Comparison of ENCODE assay signal across 18 mouse cellular contexts in the genomic region with DNA sequence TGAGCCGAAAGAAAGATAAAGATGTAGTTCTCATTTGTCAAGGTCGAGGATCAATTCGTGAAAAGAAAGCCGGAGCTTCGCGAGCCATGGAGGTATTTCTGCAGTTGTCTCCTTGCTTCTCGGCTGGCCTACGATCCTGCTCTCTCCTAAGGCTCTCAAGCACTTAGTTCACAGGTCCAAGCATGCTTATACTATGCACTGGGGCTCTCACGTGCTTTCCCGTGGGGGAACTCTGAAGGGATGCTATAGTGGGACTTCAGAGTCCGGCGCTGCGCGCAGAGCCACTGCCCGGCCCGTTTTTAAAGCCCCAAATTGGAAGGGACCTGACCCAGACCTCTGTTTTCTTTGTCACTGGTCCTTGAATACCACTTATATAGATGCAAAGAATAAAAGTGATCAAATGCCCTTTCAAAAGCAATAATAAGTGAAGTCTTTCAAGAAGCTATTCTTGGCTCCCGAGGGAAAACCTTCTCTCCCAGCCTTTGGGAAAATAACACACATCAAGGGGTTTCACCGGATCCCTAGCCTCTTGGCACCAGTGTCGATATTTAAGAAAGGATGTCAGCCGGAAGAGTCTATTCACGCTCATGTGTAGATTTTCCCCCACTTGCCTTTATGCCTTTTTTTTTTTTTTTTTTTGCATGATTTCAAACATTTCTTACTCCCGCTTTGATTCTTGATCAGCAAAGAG.
DNase-seq lines count a peak whose midpoint lies in the region; ATAC-seq lines count a peak whose summit lies in the region.
"Had no signal": no experiment of that assay in that cellular context is flagged by ENCODE, and none has a peak within 500 bp of the region (broad histone marks: within the 10 kb centered on the region; RNA-seq: fewer than 3 reads in every experiment).

No protein-coding gene starts in this region.

- ATAC-seq in neural tube, embryonic 13.5 days (ENCODE audit: low read depth), result no peak
- ATAC-seq in forebrain, embryonic 16.5 days, result peak; percentile 59
- 0 out of 2 replicates have a peak, but pooled peaks have one; percentile 43 for ATAC-seq in midbrain, embryonic 13.5 days
- ATAC-seq: intestine, embryonic 16.5 days; lung, postnatal 0 days; Patski had no signal

- H3K4me3 ChIP-seq in neural tube, embryonic 13.5 days, result no peak overlapping the region
- no peak overlapping the region for H3K4me3 ChIP-seq in forebrain, embryonic 16.5 days (replicated peaks; ENCODE audit: low read length)
- no peak overlapping the region for H3K4me3 ChIP-seq in midbrain, embryonic 13.5 days (replicated peaks)
- H3K4me3 ChIP-seq: erythroblast, embryonic 14.5 days; heart, embryonic 12.5 days had no signal

- H3K9ac ChIP-seq in neural tube, embryonic 13.5 days, result 0 out of 2 replicates have a peak overlapping the region, but pooled peaks have one; percentile 12
- no peak overlapping the region for H3K9ac ChIP-seq in forebrain, embryonic 16.5 days (replicated peaks; ENCODE audit: low read depth, low read length)
- peak overlapping the region; percentile 28; the same call in 1 of the 2 replicates for H3K9ac ChIP-seq in midbrain, embryonic 13.5 days (replicated peaks)
- H3K9ac ChIP-seq: heart, embryonic 12.5 days; limb, embryonic 13.5 days; liver, embryonic 14.5 days had no signal

- H3K36me3 ChIP-seq in neural tube, embryonic 13.5 days, result no peaks in the 10 kb centered on the region
- H3K36me3 ChIP-seq in forebrain, embryonic 16.5 days (ENCODE audit: control insufficient read depth, insufficient read depth), result no peaks in the 10 kb centered on the region
- H3K36me3 ChIP-seq in midbrain, embryonic 13.5 days, result no peaks in the 10 kb centered on the region
- H3K36me3 ChIP-seq: heart, embryonic 12.5 days; limb, embryonic 13.5 days had no signal

- H3K4me2 ChIP-seq in neural tube, embryonic 13.5 days, result no peak overlapping the region
- H3K4me2 ChIP-seq in forebrain, embryonic 16.5 days (ENCODE audit: low read length), result peak overlapping the region; percentile 47
- H3K4me2 ChIP-seq in midbrain, embryonic 13.5 days (replicated peaks), result peak overlapping the region; percentile 9; the same call in 1 of the 2 replicates
- H3K4me2 ChIP-seq: heart, embryonic 12.5 days had no signal

- WGBS in neural tube, embryonic 13.5 days, result 60% methylated on average over 22 of the region's 22 CpGs
- WGBS in forebrain, embryonic 16.5 days, result 24% methylated on average over 22 of the region's 22 CpGs
- 52% methylated on average over 22 of the region's 22 CpGs for WGBS in midbrain, embryonic 13.5 days

- H3K27me3 ChIP-seq in neural tube, embryonic 13.5 days, result no peaks in the 10 kb centered on the region
- H3K27me3 ChIP-seq in forebrain, embryonic 16.5 days (replicated peaks; ENCODE audit: control insufficient read depth, insufficient read depth, low read length), result no peaks in the 10 kb centered on the region
- no peaks in the 10 kb centered on the region for H3K27me3 ChIP-seq in midbrain, embryonic 13.5 days
- H3K27me3 ChIP-seq: limb, embryonic 13.5 days; Patski had no signal

- peak overlapping the region; percentile 84 for H3K27ac ChIP-seq in neural tube, embryonic 13.5 days (replicated peaks)
- H3K27ac ChIP-seq in forebrain, embryonic 16.5 days (ENCODE audit: low read length), result no peak overlapping the region
- H3K27ac ChIP-seq in midbrain, embryonic 13.5 days, result peak overlapping the region; percentile 54
- H3K27ac ChIP-seq: limb, embryonic 13.5 days; liver, embryonic 14.5 days had no signal

- no peaks in the 10 kb centered on the region for H3K9me3 ChIP-seq in neural tube, embryonic 13.5 days
- H3K9me3 ChIP-seq in forebrain, embryonic 16.5 days (ENCODE audit: control insufficient read depth, low read length), result no peaks in the 10 kb centered on the region
- H3K9me3 ChIP-seq in midbrain, embryonic 13.5 days, result no peaks in the 10 kb centered on the region
- H3K9me3 ChIP-seq: heart, embryonic 12.5 days; limb, embryonic 13.5 days had no signal

- H3K4me1 ChIP-seq in neural tube, embryonic 13.5 days (replicated peaks), result peaks cover 38% of the 10 kb centered on the region
- H3K4me1 ChIP-seq in forebrain, embryonic 16.5 days (replicated peaks; ENCODE audit: control insufficient read depth, insufficient read depth, low read length), result peaks cover 15% of the 10 kb centered on the region
- H3K4me1 ChIP-seq in midbrain, embryonic 13.5 days (replicated peaks), result peaks cover 31% of the 10 kb centered on the region
- H3K4me1 ChIP-seq: heart, embryonic 12.5 days had no signal

- no peak for DNase-seq in neural tube, embryonic 10.5 days (ENCODE audit: extremely low spot score, low spot score)
- DNase-seq in ovary, adult 18-20 months (ENCODE audit: low spot score), result no peak
- DNase-seq in cerebellum, postnatal 4 days (ENCODE audit: low spot score in 2 of 2), result no peak
- no peak for DNase-seq in B cell, adult 2 months
- DNase-seq: adrenal gland, postnatal 25 days; cerebellum, adult 9-10 months; heart, postnatal 36 days; right cerebral cortex, postnatal 14 days had no signal
